Mouse (Mus musculus) midbrain, embryonic 15.5 days (tissue): Measurements from ENCODE around the gene Dcst2. TPM values are rescaled to one million over a fixed set of nuclear protein-coding genes. Genes with fewer than 3 reads are reported as not detected.

Source experiments
- ATAC-seq: fragments of 200-750 bp; cut with Nextera tagmentation; replicated peaks from 2 replicates; pipeline ENCODE4 v1.8.0; 2017; ENCODE audit warnings: moderate TSS enrichment
- H3K27ac ChIP-seq: fragments of 300-500 bp; sonication (generic); 2 replicates; pipeline ENCODE4 v1.5.1; 2015; ENCODE audit warnings: mild to moderate bottlenecking, inconsistent platforms
- H3K27me3 ChIP-seq: fragments of 300-500 bp; sonication (generic); replicated peaks from 2 replicates; pipeline ENCODE4 v1.6.1; 2015; ENCODE audit warnings: inconsistent platforms
- H3K36me3 ChIP-seq: fragments of 300-500 bp; sonication (generic); replicated peaks from 2 replicates; pipeline ENCODE4 v1.6.1; 2015; ENCODE audit warnings: inconsistent platforms
- H3K4me1 ChIP-seq: fragments of 300-500 bp; sonication (generic); 2 replicates; pipeline ENCODE4 v1.6.1; 2015; ENCODE audit warnings: inconsistent platforms
- H3K4me2 ChIP-seq: fragments of 300-500 bp; sonication (generic); 2 replicates; pipeline ENCODE4 v1.6.1; 2015; ENCODE audit warnings: inconsistent platforms, mild to moderate bottlenecking, moderate library complexity
- H3K4me3 ChIP-seq: fragments of 300-500 bp; sonication (generic); 2 replicates; pipeline ENCODE4 v1.5.1; 2015; ENCODE audit warnings: mild to moderate bottlenecking, inconsistent platforms
- H3K9ac ChIP-seq: fragments of 300-500 bp; sonication (generic); 2 replicates; pipeline ENCODE4 v1.6.1; 2015; ENCODE audit warnings: mild to moderate bottlenecking, inconsistent platforms
- H3K9me3 ChIP-seq: fragments of 300-500 bp; sonication (generic); 2 replicates; pipeline ENCODE4 v1.6.1; 2016; ENCODE audit warnings: inconsistent platforms
- WGBS: fragments of 180-500 bp; shearing (Covaris S2); methylation state at CpG from one replicate; pipeline ENCODE4 v1.1.7; 2015; ENCODE audit warnings: mixed read lengths; 5-methylcytosine and 5-hydroxymethylcytosine counted together
- polyA plus RNA-seq: library from polyadenylated mRNA; unstranded; fragments of >200 nt; fragmentation: Nextera tagmentation; extraction: Ambion mirVana; gene quantifications from 2 replicates; pipeline ENCODE4 v1.2.1, GENCODE M21; 2015

The Dcst2 gene
- polyA plus RNA-seq, 1 experiment from 2014 or later, result 0.17 TPM

DNA sequence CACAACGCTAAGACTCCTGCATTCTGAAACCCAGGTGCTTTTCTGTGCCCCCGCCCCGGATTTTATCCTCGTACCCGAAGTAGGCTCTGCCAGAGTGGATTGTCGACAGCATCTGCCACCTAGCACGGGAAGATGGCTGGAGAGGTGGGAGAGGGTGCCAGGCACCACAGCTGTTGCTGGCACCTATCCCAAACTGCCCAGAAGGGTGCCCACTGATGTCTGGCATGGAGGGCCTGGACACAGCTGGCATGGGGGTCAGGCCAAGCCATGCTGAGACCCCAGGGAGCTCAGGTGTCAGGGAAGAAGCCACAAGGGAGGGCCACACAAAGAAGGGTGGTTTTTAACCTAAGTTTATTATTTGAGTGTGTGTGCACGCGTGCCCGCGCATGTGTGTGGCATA lies 28.7 kb upstream of the Dcst2 start:
- Histone ChIP-seq H3K4me2 (no peak overlapping the region), H3K27ac (0 out of 2 replicates have a peak overlapping the region, but pooled peaks have one; percentile 2), H3K27me3 (no peaks in the 10 kb centered on the region), H3K9me3 (no peaks in the 10 kb centered on the region), H3K4me3 (no peak overlapping the region), H3K36me3 (no peaks in the 10 kb centered on the region), H3K9ac (no peak overlapping the region), H3K4me1 (peaks cover 47% of the 10 kb centered on the region)
- 55% methylated on average over 11 of the region's 11 CpGs for WGBS
- ATAC-seq, result no peak

DNA sequence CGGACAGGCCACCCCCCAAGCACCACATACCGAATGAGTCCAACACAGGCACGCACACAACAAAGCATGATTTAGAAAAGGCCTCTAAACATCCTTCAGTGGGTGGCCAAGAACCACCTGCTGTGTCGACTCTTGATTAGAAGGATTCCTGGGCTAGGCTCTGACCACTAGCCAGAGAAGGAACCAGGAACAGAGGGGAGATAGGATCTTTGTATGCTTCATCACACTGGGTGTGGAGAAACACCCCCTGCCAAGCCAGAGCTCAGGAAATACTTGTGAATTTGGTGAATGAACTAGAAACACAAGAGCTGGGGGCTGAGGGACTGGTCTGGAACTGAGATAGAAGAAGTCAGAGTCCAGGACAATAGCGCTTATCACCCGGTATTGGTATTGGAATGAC lies 25.2 kb upstream of the Dcst2 start:
- 0 out of 2 replicates have a peak overlapping the region, but pooled peaks have one; percentile 66 for H3K27ac ChIP-seq
- peaks cover 62% of the 10 kb centered on the region for H3K4me1 ChIP-seq
- WGBS, result 4% methylated on average over 6 of the region's 6 CpGs
- H3K27me3 ChIP-seq, result no peaks in the 10 kb centered on the region
- peak overlapping the region; percentile 59 for H3K4me3 ChIP-seq
- no peaks in the 10 kb centered on the region for H3K9me3 ChIP-seq
- peak overlapping the region; percentile 97 for H3K4me2 ChIP-seq
- ATAC-seq, result no peak
- H3K36me3 ChIP-seq, result no peaks in the 10 kb centered on the region
- no peak overlapping the region for H3K9ac ChIP-seq

GRCm38 (mm10) chr3:89337062-89337720 lies 24.6 kb upstream of the Dcst2 start:
- peak overlapping the region; percentile 69 for H3K9ac ChIP-seq
- peak overlapping the region; percentile 66 for H3K27ac ChIP-seq
- WGBS, result 1% methylated on average over 21 of the region's 21 CpGs
- peak overlapping the region; percentile 59 for H3K4me3 ChIP-seq
- H3K9me3 ChIP-seq, result no peaks in the 10 kb centered on the region
- H3K4me1 ChIP-seq, result peaks cover 55% of the 10 kb centered on the region
- ATAC-seq, result no peak; the same call in 1 of the 2 replicates
- no peaks in the 10 kb centered on the region for H3K36me3 ChIP-seq
- peak overlapping the region; percentile 97 for H3K4me2 ChIP-seq
- H3K27me3 ChIP-seq, result no peaks in the 10 kb centered on the region

DNA sequence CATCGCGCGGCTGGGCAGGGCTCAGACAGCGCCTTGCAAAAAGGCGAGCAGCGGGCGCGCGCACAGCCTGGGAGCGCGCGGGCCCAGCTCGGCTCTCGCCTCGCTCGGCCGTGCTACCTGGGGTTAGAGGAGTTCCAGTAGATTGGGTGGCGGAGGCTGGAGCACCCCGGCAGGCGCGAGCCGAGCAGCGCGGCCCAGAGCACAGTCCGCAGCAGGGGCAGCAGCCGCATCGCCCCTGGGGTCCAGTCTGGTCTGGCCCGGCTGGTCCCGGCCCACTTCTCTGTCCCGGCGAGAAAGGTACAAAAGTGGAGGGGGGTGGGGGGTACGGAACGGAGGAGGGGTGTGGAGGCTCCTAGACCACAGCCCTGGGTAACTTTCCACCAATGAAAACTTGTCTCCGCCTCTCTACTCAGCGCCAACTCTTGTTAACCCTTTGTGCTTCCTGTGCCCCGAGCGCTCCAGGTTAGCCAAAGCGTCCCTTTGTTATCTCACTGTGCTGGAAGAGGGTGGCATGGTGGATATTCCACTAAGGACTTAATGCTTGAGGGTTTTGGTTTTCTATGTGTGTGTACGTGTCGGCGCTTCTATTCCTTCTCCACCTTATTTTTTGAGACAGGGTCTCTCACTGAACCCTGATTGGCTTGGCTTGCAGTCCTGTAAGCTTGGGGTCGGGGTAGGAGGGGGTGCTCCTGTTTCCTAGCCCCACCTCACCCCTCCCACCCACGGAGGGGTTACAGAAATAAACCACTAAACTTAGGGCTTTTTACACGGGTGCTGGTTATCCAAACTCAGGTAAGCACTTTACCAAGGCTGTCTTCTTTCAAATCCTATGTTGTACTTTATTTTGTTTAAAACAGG lies 23.8 kb upstream of the Dcst2 start, which contains the start of gene Efna4:
TSS of gene Efna4 (minus strand) at position 308 of the 858 bp plus-strand sequence.
- H3K4me2 ChIP-seq, result peak within 1 kb of the TSS; percentile 97
- ATAC-seq, result peak; percentile 59
- peak within 1 kb of the TSS; percentile 59 for H3K4me3 ChIP-seq
- peaks cover 47% of the 10 kb centered on the region for H3K4me1 ChIP-seq
- H3K9me3 ChIP-seq, result no peaks in the 10 kb centered on the region
- H3K27me3 ChIP-seq, result no peaks in the 10 kb centered on the region
- peak within 1 kb of the TSS; percentile 66 for H3K27ac ChIP-seq
- peak within 1 kb of the TSS; percentile 69 for H3K9ac ChIP-seq
- WGBS, result under 1% methylated on average over 43 of the region's 44 CpGs
- no peaks in the 10 kb centered on the region for H3K36me3 ChIP-seq

DNA sequence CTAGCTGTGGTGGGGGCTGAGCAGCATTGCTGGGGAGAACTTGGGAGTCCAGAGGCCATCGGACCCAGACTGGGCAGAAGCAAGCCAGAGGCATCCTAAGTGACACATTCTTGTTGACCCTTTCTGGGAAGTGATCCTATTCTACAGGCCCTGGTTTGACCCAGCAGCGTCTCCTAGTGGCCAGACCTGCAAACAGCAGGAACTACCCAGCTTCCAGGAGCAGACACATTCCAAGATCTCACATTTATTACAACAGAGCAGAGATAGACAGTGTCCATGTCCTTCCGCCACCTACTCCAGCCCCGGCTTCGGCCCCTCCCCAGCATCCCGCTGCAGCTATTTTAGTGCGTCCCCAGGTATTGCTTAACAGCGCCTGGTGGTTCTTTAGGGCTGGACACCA lies 22.4 kb upstream of the Dcst2 start:
- no peaks in the 10 kb centered on the region for H3K27me3 ChIP-seq
- H3K9ac ChIP-seq, result no peak overlapping the region
- 23% methylated on average over 8 of the region's 8 CpGs for WGBS
- H3K4me1 ChIP-seq, result peaks cover 44% of the 10 kb centered on the region
- ATAC-seq, result no peak
- no peaks in the 10 kb centered on the region for H3K36me3 ChIP-seq
- no peaks in the 10 kb centered on the region for H3K9me3 ChIP-seq
- H3K4me3 ChIP-seq, result no peak overlapping the region
- H3K4me2 ChIP-seq, result no peak overlapping the region
- no peak overlapping the region for H3K27ac ChIP-seq

GRCm38 (mm10) chr3:89340465-89340864 lies 21.3 kb upstream of the Dcst2 start:
- WGBS, result 3% methylated on average over 11 of the region's 11 CpGs
- Histone ChIP-seq H3K4me2 (peak overlapping the region; percentile 73), H3K27me3 (no peaks in the 10 kb centered on the region), H3K4me3 (peak overlapping the region; percentile 41), H3K27ac (no peak overlapping the region), H3K36me3 (no peaks in the 10 kb centered on the region), H3K9me3 (no peaks in the 10 kb centered on the region), H3K4me1 (peaks cover 44% of the 10 kb centered on the region), H3K9ac (peak overlapping the region; percentile 43)
- peak; percentile 21 for ATAC-seq

GRCm38 (mm10) chr3:89341794-89342193 lies 20.0 kb upstream of the Dcst2 start:
- Histone ChIP-seq H3K9ac (no peak overlapping the region), H3K9me3 (no peaks in the 10 kb centered on the region), H3K36me3 (no peaks in the 10 kb centered on the region), H3K4me3 (no peak overlapping the region), H3K4me1 (peaks cover 38% of the 10 kb centered on the region), H3K27ac (no peak overlapping the region), H3K4me2 (no peak overlapping the region), H3K27me3 (peaks cover 2% of the 10 kb centered on the region; the same call in 1 of the 2 replicates)
- WGBS, result 70% methylated on average over 4 of the region's 4 CpGs
- ATAC-seq, result no peak

GRCm38 (mm10) chr3:89343279-89343678 lies 18.5 kb upstream of the Dcst2 start:
- no peak for ATAC-seq
- H3K36me3 ChIP-seq, result no peaks in the 10 kb centered on the region
- no peak overlapping the region for H3K9ac ChIP-seq
- peaks cover 25% of the 10 kb centered on the region for H3K4me1 ChIP-seq
- H3K9me3 ChIP-seq, result no peaks in the 10 kb centered on the region
- no peak overlapping the region for H3K4me3 ChIP-seq
- H3K4me2 ChIP-seq, result no peak overlapping the region
- no peak overlapping the region for H3K27ac ChIP-seq
- WGBS, result 86% methylated on average over 7 of the region's 7 CpGs
- peaks cover 8% of the 10 kb centered on the region; the same call in 1 of the 2 replicates for H3K27me3 ChIP-seq

DNA sequence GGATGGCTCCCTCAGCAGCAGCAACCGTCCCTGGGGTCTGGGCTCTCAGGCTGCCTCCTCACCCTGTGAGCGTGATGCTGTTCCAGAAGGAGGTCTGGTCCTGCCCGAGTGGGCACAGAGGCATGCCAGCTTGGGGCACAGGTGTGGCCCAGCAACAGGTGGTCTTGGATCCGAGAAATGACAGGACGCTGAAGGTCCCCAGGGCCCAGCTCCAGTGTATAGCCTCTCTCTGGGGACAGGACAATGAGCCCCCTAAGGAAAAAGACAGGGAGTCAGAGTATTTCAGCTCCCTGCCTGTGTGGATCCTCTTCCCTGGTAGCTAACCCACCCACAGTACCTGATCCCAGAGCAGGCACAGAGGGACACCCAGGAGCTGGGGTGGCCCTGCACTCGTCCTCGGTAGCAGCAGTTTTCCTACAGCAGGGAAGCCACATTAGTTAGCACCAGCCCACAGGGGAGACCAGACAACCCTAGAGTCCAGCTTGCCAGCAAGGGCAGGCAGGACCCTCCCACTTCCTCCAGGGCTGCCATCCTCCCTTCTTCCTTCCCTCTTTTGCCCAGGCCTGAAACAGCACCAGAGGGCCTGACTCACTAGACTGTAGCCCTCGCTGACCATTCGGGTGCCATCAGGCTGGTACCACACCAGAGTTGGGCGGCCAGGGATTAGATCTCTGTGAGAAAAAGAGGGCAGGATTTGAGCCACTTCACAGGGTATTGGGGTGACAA lies 14.8 kb upstream of the Dcst2 start:
- Histone ChIP-seq H3K9me3 (no peaks in the 10 kb centered on the region), H3K27me3 (peaks cover 8% of the 10 kb centered on the region; the same call in 1 of the 2 replicates), H3K9ac (no peak overlapping the region), H3K27ac (no peak overlapping the region), H3K4me1 (peaks cover 18% of the 10 kb centered on the region), H3K4me3 (no peak overlapping the region), H3K36me3 (no peaks in the 10 kb centered on the region), H3K4me2 (no peak overlapping the region)
- no peak for ATAC-seq
- WGBS, result 87% methylated on average over 10 of the region's 10 CpGs

- H3K27ac ChIP-seq, result no peak overlapping the region
- H3K9ac ChIP-seq, result no peak overlapping the region
- no peak overlapping the region for H3K4me3 ChIP-seq
- peaks cover 18% of the 10 kb centered on the region for H3K4me1 ChIP-seq
- H3K4me2 ChIP-seq, result no peak overlapping the region
- peaks cover 8% of the 10 kb centered on the region; the same call in 1 of the 2 replicates for H3K27me3 ChIP-seq
- no peak for ATAC-seq
- H3K9me3 ChIP-seq, result no peaks in the 10 kb centered on the region
- H3K36me3 ChIP-seq, result no peaks in the 10 kb centered on the region
- WGBS, result 65% methylated on average over 1 of the region's 1 CpGs
Observed at GRCm38 (mm10) chr3:89347916-89348315, 13.9 kb upstream of the Dcst2 start.

GRCm38 (mm10) chr3:89348911-89349868 lies 12.6 kb upstream of the Dcst2 start:
- Histone ChIP-seq H3K27me3 (peaks cover 8% of the 10 kb centered on the region; the same call in 1 of the 2 replicates), H3K9ac (peak overlapping the region; percentile 68), H3K4me3 (peak overlapping the region; percentile 54), H3K9me3 (no peaks in the 10 kb centered on the region), H3K4me1 (peaks cover 18% of the 10 kb centered on the region), H3K27ac (peak overlapping the region; percentile 89), H3K36me3 (no peaks in the 10 kb centered on the region), H3K4me2 (peak overlapping the region; percentile 86)
- ATAC-seq, result peak; percentile 53
- WGBS, result under 1% methylated on average over 38 of the region's 38 CpGs
